Mouse (Mus musculus): ENCODE data around the gene Aaas. TPM values are rescaled to one million over a fixed set of nuclear protein-coding genes. Genes with fewer than 3 reads are reported as not detected.
"Not testable (repeated sequence)": the region's sequence is repeated elsewhere in the genome, so short reads cannot be mapped to it uniquely, and the experiment has no call there.

Aaas gene
- polyA plus RNA-seq, 1 experiment from 2014 or later, result 51.3 TPM

GRCm38 (mm10) chr15:102355134-102355870 is 4.7 kb upstream of the Aaas start:
- ATAC-seq (ENCODE audit: low FRiP score, low read depth), result peak; percentile 59
- Histone ChIP-seq H3K4me2 (replicated peaks) (peak overlapping the region; percentile 92), H3K27ac (peak overlapping the region; percentile 62), H3K4me1 (peaks cover 31% of the 10 kb centered on the region), H3K27me3 (replicated peaks) (peaks cover 27% of the 10 kb centered on the region), H3K9ac (peak overlapping the region; percentile 81), H3K9me3 (no peaks in the 10 kb centered on the region), H3K4me3 (peak overlapping the region; percentile 50), H3K36me3 (no peaks in the 10 kb centered on the region)
- under 1% methylated on average over 49 of the region's 49 CpGs for WGBS

GRCm38 (mm10) chr15:102353986-102354385 is 3.4 kb upstream of the Aaas start:
- no peak overlapping the region for H3K27ac ChIP-seq
- H3K4me1 ChIP-seq, result peaks cover 34% of the 10 kb centered on the region
- peaks cover 21% of the 10 kb centered on the region for H3K27me3 ChIP-seq (replicated peaks)
- no peaks in the 10 kb centered on the region for H3K9me3 ChIP-seq
- H3K4me2 ChIP-seq (replicated peaks), result no peak overlapping the region
- 90% methylated on average over 2 of the region's 2 CpGs for WGBS
- no peak for ATAC-seq (ENCODE audit: low FRiP score, low read depth)
- no peak overlapping the region for H3K4me3 ChIP-seq
- no peak overlapping the region for H3K9ac ChIP-seq
- H3K36me3 ChIP-seq, result no peaks in the 10 kb centered on the region

GRCm38 (mm10) chr15:102352177-102352576 is 1.6 kb upstream of the Aaas start:
- H3K9ac ChIP-seq, result no peak overlapping the region
- peaks cover 21% of the 10 kb centered on the region for H3K4me1 ChIP-seq
- ATAC-seq (ENCODE audit: low FRiP score, low read depth), result no peak
- H3K4me2 ChIP-seq (replicated peaks), result no peak overlapping the region
- peaks cover 3% of the 10 kb centered on the region; the same call in 1 of the 2 replicates for H3K27me3 ChIP-seq (replicated peaks)
- 62% methylated on average over 2 of the region's 2 CpGs for whole genome bisulfite sequencing
- H3K9me3 ChIP-seq, result no peaks in the 10 kb centered on the region
- no peaks in the 10 kb centered on the region for H3K36me3 ChIP-seq
- no peak overlapping the region for H3K27ac ChIP-seq
- H3K4me3 ChIP-seq, result no peak overlapping the region

GRCm38 (mm10) chr15:102350942-102351291 is 346 bp upstream of the Aaas start:
- H3K4me2 ChIP-seq (replicated peaks), result peak overlapping the region; percentile 84
- H3K4me1 ChIP-seq, result peaks cover 19% of the 10 kb centered on the region
- no peaks in the 10 kb centered on the region for H3K9me3 ChIP-seq
- no peak; the same call in 1 of the 2 replicates for ATAC-seq (ENCODE audit: low FRiP score, low read depth)
- H3K36me3 ChIP-seq, result peaks cover 12% of the 10 kb centered on the region
- peak overlapping the region; percentile 77 for H3K4me3 ChIP-seq
- no peak overlapping the region for H3K27ac ChIP-seq
- H3K27me3 ChIP-seq (replicated peaks), result no peaks in the 10 kb centered on the region
- 10% methylated on average over 11 of the region's 11 CpGs for WGBS
- 0 out of 2 replicates have a peak overlapping the region, but pooled peaks have one; percentile 18 for H3K9ac ChIP-seq

- no peak for ATAC-seq (ENCODE audit: low FRiP score, low read depth)
- H3K9me3 ChIP-seq, result no peaks in the 10 kb centered on the region
- H3K9ac ChIP-seq, result no peak overlapping the region
- H3K36me3 ChIP-seq, result peaks cover 27% of the 10 kb centered on the region
- no peak overlapping the region for H3K27ac ChIP-seq
- H3K27me3 ChIP-seq (replicated peaks), result no peaks in the 10 kb centered on the region
- peaks cover 6% of the 10 kb centered on the region for H3K4me1 ChIP-seq
- no peak overlapping the region for H3K4me2 ChIP-seq (replicated peaks)
- no peak overlapping the region for H3K4me3 ChIP-seq
- 80% methylated on average over 4 of the region's 4 CpGs for WGBS
Observed at GRCm38 (mm10) chr15:102346444-102346843, 4.1 kb downstream of the Aaas start.

GRCm38 (mm10) chr15:102344490-102344889 is 6.1 kb downstream of the Aaas start:
- WGBS, result 95% methylated on average over 3 of the region's 3 CpGs
- Histone ChIP-seq H3K4me2 (replicated peaks) (no peak overlapping the region), H3K9ac (no peak overlapping the region), H3K4me1 (no peaks in the 10 kb centered on the region), H3K27me3 (replicated peaks) (no peaks in the 10 kb centered on the region), H3K4me3 (no peak overlapping the region), H3K36me3 (peaks cover 38% of the 10 kb centered on the region), H3K9me3 (no peaks in the 10 kb centered on the region), H3K27ac (no peak overlapping the region)
- ATAC-seq (ENCODE audit: low FRiP score, low read depth), result no peak

- Histone ChIP-seq H3K9ac (no peak overlapping the region), H3K27ac (no peak overlapping the region), H3K4me1 (no peaks in the 10 kb centered on the region), H3K4me3 (no peak overlapping the region), H3K4me2 (replicated peaks) (no peak overlapping the region), H3K9me3 (no peaks in the 10 kb centered on the region), H3K27me3 (replicated peaks) (no peaks in the 10 kb centered on the region), H3K36me3 (peaks cover 61% of the 10 kb centered on the region)
- WGBS, result 6% methylated on average over 1 of the region's 1 CpGs
- ATAC-seq (ENCODE audit: low FRiP score, low read depth), result no peak
Observed at GRCm38 (mm10) chr15:102341580-102341979, 9.0 kb downstream of the Aaas start.

GRCm38 (mm10) chr15:102339612-102340011 is 11.0 kb downstream of the Aaas start:
- Histone ChIP-seq H3K27me3 (replicated peaks) (no peaks in the 10 kb centered on the region), H3K36me3 (peaks cover 58% of the 10 kb centered on the region)

GRCm38 (mm10) chr15:102336946-102337345 is 13.6 kb downstream of the Aaas start:
- no peak for ATAC-seq (ENCODE audit: low FRiP score, low read depth)
- no peaks in the 10 kb centered on the region for H3K9me3 ChIP-seq
- 92% methylated on average over 4 of the region's 4 CpGs for WGBS
- H3K4me3 ChIP-seq, result no peak overlapping the region
- H3K27ac ChIP-seq, result no peak overlapping the region
- H3K4me2 ChIP-seq (replicated peaks), result no peak overlapping the region
- H3K9ac ChIP-seq, result no peak overlapping the region
- no peaks in the 10 kb centered on the region for H3K27me3 ChIP-seq (replicated peaks)
- peaks cover 12% of the 10 kb centered on the region for H3K4me1 ChIP-seq
- H3K36me3 ChIP-seq, result peaks cover 69% of the 10 kb centered on the region

More at GRCm38 (mm10) chr15:102339612-102340011, 11.0 kb downstream of the Aaas start:
- Histone ChIP-seq H3K27ac (no peak overlapping the region), H3K9me3 (no peaks in the 10 kb centered on the region), H3K4me1 (no peaks in the 10 kb centered on the region), H3K9ac (no peak overlapping the region), H3K4me2 (replicated peaks) (no peak overlapping the region), H3K4me3 (no peak overlapping the region)
- whole genome bisulfite sequencing, result 70% methylated on average over 5 of the region's 5 CpGs
- ATAC-seq (ENCODE audit: low FRiP score, low read depth), result no peak

- H3K27ac ChIP-seq; H3K9me3 ChIP-seq; H3K4me2 ChIP-seq (replicated peaks); ATAC-seq (ENCODE audit: low FRiP score, low read depth); H3K9ac ChIP-seq; H3K4me3 ChIP-seq; H3K27me3 ChIP-seq (replicated peaks): not testable (repeated sequence)
- 95% methylated on average over 5 of the region's 5 CpGs for WGBS
- Histone ChIP-seq H3K36me3 (peaks cover 69% of the 10 kb centered on the region), H3K4me1 (peaks cover 16% of the 10 kb centered on the region)
Observed at GRCm38 (mm10) chr15:102335925-102336324, 14.6 kb downstream of the Aaas start.

- Histone ChIP-seq H3K9me3 (no peaks in the 10 kb centered on the region), H3K27me3 (replicated peaks) (no peaks in the 10 kb centered on the region), H3K4me1 (peaks cover 16% of the 10 kb centered on the region), H3K4me2 (replicated peaks) (no peak overlapping the region), H3K4me3 (no peak overlapping the region), H3K27ac (no peak overlapping the region), H3K36me3 (peaks cover 70% of the 10 kb centered on the region), H3K9ac (no peak overlapping the region)
- ATAC-seq (ENCODE audit: low FRiP score, low read depth), result no peak
- 89% methylated on average over 8 of the region's 8 CpGs for whole genome bisulfite sequencing
Observed at GRCm38 (mm10) chr15:102335254-102335653, 15.3 kb downstream of the Aaas start.

GRCm38 (mm10) chr15:102331610-102332015 is 19.0 kb downstream of the Aaas start, which contains the start of gene Myg1:
Gene Myg1, plus strand, starts transcription at chr15:102331709.
- Histone ChIP-seq H3K27ac (no peak within 1 kb of the TSS), H3K27me3 (replicated peaks) (no peaks in the 10 kb centered on the region), H3K4me2 (replicated peaks) (peak within 1 kb of the TSS; percentile 68), H3K4me3 (peak within 1 kb of the TSS; percentile 46), H3K9ac (peak within 1 kb of the TSS; percentile 69), H3K36me3 (peaks cover 53% of the 10 kb centered on the region), H3K9me3 (no peaks in the 10 kb centered on the region), H3K4me1 (peaks cover 23% of the 10 kb centered on the region)
- peak; percentile 96 for ATAC-seq (ENCODE audit: low FRiP score, low read depth)
- WGBS, result under 1% methylated on average over 30 of the region's 30 CpGs

- 71% methylated on average over 8 of the region's 8 CpGs for WGBS
- Histone ChIP-seq H3K4me2 (replicated peaks) (peak overlapping the region; percentile 88), H3K4me3 (peak overlapping the region; percentile 83), H3K9ac (peak overlapping the region; percentile 83), H3K27me3 (replicated peaks) (no peaks in the 10 kb centered on the region), H3K4me1 (peaks cover 15% of the 10 kb centered on the region), H3K9me3 (no peaks in the 10 kb centered on the region), H3K36me3 (peaks cover 46% of the 10 kb centered on the region), H3K27ac (no peak overlapping the region)
- no peak for ATAC-seq (ENCODE audit: low FRiP score, low read depth)
Observed at GRCm38 (mm10) chr15:102326892-102327291, 23.7 kb downstream of the Aaas start.
